Mouse (Mus musculus) E14TG2a.4 (cell line): ENCODE measurements around the gene Slx4ip.

Experiments used
- H3K27me3 ChIP-seq: 2 replicates; pipeline ENCODE4 v1.6.1; 2014; ENCODE audit warnings: low read length, control low read depth; ENCODE audit not compliant: insufficient read depth
- H3K36me3 ChIP-seq: 2 replicates; pipeline ENCODE4 v1.6.1; 2014; ENCODE audit warnings: low read length, control low read depth; ENCODE audit not compliant: insufficient read depth
- H3K4me1 ChIP-seq: replicated peaks from 2 replicates; pipeline ENCODE4 v1.6.1; 2014; ENCODE audit warnings: low read depth, low read length, control low read depth
- H3K4me3 ChIP-seq: replicated peaks from 2 replicates; pipeline ENCODE4 v1.5.1; 2014; ENCODE audit warnings: mild to moderate bottlenecking, low read length
- H3K9me3 ChIP-seq: 2 replicates; pipeline ENCODE4 v1.6.1; 2014; ENCODE audit warnings: low read length, control low read depth
- CTCF ChIP-seq: conservative IDR thresholded peaks from 2 replicates; pipeline ENCODE4 v1.5.1; 2014; ENCODE audit warnings: low read length
- NANOG ChIP-seq: IDR thresholded peaks from 2 replicates; pipeline ENCODE4 v1.6.1; 2014; ENCODE audit warnings: borderline replicate concordance, low read length, mixed read lengths
- POU5F1 ChIP-seq: IDR thresholded peaks from 2 replicates; pipeline ENCODE4 v1.6.1; 2014; ENCODE audit warnings: low read length, borderline replicate concordance

Slx4ip gene

GRCm38 (mm10) chr2:137082896-137083620, 192.0 kb downstream of the Slx4ip start:
- Histone ChIP-seq H3K27me3 (no peaks in the 10 kb centered on the region), H3K4me1 (peaks cover 30% of the 10 kb centered on the region), H3K9me3 (no peaks in the 10 kb centered on the region), H3K4me3 (no peak overlapping the region), H3K36me3 (peaks cover 64% of the 10 kb centered on the region)
- TF ChIP-seq CTCF (no peak), NANOG (no peak), POU5F1 (no peak)

DNA sequence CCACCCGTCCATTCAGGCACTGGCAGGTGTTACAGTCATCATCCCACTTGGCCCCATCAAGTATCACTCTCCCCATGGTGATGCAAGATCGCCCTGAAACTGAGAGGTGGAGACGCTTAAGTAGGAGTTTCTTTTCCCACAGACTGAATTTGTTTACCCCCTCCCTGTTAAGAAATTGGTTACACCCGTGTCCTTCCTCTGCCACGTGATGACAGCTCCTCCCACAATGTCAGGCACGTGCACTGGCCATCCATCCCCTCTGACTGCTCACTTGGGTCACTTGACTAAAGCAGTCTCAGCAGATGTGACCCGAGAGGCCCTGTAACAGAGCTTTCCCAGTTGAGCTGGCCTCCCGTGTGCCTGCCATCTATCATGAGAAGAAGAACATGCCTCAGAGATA, 194.2 kb downstream of the Slx4ip start:
- H3K4me1 ChIP-seq: peaks cover 17% of the 10 kb centered on the region
- H3K27me3 ChIP-seq: no peaks in the 10 kb centered on the region
- H3K9me3 ChIP-seq: no peaks in the 10 kb centered on the region
- TF ChIP-seq POU5F1 (no peak), NANOG (no peak), CTCF (no peak)
- no peak overlapping the region for H3K4me3 ChIP-seq
- H3K36me3 ChIP-seq: peaks cover 86% of the 10 kb centered on the region

DNA sequence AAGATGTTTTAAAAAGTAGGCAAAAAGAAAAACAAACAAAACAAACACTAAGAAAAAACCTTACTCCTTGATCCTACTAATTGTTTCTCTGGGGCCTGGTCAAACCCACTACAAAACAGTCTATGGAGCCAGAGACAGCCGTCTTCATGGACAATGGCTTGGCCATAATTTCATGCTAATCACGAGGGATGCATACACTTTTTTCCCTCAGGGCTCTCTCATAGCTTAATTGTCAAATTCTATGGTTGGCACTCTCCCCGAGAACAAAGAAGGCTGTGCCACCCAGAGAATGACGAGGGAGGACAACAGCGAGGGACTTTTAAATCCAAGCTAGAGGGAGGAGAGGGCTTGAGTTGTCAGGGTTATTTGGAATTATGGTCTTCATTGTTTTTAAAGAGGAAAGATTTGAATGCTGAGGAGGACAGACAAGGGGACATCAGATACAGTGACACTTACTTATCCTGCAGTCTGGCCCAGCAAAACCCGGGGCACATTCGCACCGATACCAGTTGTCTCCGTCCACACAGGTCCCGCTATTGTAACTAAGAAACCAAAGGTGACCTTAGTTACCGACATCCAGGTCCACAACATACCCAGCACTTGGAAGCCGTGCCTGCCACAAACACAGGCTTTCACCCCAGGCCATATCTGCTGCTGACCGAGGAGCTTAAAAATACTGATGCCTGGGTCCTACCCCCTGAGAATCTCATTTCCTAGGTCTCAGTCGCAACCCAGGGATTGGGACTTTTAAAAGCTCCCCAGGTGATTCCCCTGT, 195.8 kb downstream of the Slx4ip start:
- Histone ChIP-seq H3K27me3 (no peaks in the 10 kb centered on the region), H3K36me3 (peaks cover 94% of the 10 kb centered on the region), H3K4me3 (no peak overlapping the region), H3K9me3 (no peaks in the 10 kb centered on the region), H3K4me1 (peaks cover 12% of the 10 kb centered on the region)
- TF ChIP-seq CTCF (no peak), POU5F1 (no peak), NANOG (no peak)

- Histone ChIP-seq H3K27me3 (no peaks in the 10 kb centered on the region), H3K36me3 (peaks cover 100% of the 10 kb centered on the region), H3K9me3 (no peaks in the 10 kb centered on the region), H3K4me3 (no peak overlapping the region), H3K4me1 (peaks cover 21% of the 10 kb centered on the region)
- no peak for TF ChIP-seq NANOG
- TF ChIP-seq CTCF: no peak
- TF ChIP-seq POU5F1: no peak
Measured at GRCm38 (mm10) chr2:137087705-137088104, 196.7 kb downstream of the Slx4ip start.

DNA sequence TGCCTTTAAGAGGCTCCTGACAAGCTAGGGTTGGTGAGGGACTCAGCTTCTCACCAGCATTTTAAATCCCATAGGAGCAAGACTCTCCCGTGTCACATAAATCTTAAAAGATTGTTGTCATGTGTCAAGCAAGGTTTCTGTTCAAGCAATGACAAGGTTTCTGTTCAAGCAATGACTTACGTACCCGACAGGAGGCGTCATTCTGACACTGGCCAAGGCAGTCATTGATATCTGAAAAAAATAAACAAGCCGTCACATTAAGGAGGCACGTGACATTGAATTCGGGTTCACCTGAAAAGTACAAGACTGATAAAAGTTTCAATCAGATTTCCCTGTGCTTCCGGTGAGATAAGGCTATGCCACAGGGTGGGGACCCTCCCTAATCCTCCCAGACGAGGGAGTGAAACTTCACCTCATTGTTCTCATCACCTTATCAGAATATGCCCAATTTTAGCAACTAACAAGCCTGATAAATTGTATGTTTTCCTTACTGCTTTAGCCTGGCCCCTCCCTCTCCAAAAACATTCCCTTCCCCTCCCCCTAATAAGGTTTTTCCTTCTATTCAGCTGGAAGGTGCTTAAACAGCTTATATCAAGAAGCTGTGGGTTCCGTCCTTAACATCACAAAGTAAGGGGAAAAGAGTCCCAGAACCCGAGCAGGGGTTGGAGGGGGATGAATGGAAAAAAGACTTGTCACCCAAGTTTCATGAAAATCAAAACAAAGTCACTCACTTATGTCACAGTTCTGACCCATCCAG, 200.9 kb downstream of the Slx4ip start:
- H3K4me3 ChIP-seq: no peak overlapping the region
- H3K27me3 ChIP-seq: no peaks in the 10 kb centered on the region
- TF ChIP-seq CTCF (no peak), NANOG (no peak), POU5F1 (no peak)
- peaks cover 53% of the 10 kb centered on the region for H3K4me1 ChIP-seq
- no peaks in the 10 kb centered on the region for H3K9me3 ChIP-seq
- peaks cover 94% of the 10 kb centered on the region for H3K36me3 ChIP-seq

DNA sequence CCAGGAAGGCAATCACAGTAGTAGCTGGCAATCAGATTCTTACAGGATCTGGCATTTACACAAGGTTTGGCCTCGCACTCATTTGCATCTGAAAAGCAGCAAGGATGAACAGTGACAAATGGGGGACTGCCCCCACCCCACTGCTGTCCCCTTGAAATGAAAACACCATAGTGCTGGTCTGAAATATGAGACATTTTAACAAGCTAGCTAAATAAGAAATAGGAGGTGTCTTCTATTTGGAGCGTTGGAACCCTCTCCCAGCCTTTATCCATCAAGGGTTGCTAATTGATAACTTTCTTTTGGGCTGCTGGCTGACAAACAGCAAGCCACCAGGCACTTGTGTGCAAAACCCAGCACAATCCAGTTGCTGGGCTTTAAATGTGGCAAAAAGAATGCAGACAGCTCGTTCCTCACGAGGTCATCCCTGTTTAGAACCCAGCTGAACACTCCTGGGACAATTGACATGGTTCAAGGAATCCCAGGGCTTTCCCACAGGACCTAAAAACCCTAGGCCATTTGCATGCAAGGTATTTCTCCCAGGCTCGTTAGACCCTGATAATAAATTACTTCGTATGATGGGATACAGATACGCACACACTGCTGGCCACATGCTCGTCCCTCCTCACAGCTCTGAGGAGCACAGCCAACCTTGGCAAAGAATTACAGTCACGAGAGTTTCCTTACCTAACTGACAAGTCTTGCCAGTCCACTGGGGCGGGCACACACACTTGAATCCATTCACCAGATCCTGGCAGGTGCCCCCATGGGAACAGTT, 201.7 kb downstream of the Slx4ip start:
- Histone ChIP-seq H3K4me3 (no peak overlapping the region), H3K36me3 (peaks cover 87% of the 10 kb centered on the region)

GRCm38 (mm10) chr2:137093298-137093630, 202.2 kb downstream of the Slx4ip start:
- Histone ChIP-seq H3K36me3 (peaks cover 81% of the 10 kb centered on the region), H3K9me3 (no peaks in the 10 kb centered on the region), H3K4me3 (no peak overlapping the region), H3K4me1 (peaks cover 65% of the 10 kb centered on the region), H3K27me3 (no peaks in the 10 kb centered on the region)
- TF ChIP-seq POU5F1: no peak
- no peak for TF ChIP-seq CTCF
- TF ChIP-seq NANOG: no peak

More for the DNA sequence above, 201.7 kb downstream of the Slx4ip start:
- H3K9me3 ChIP-seq: no peaks in the 10 kb centered on the region
- H3K4me1 ChIP-seq: peaks cover 60% of the 10 kb centered on the region
- TF ChIP-seq POU5F1 (no peak), NANOG (no peak), CTCF (no peak)
- no peaks in the 10 kb centered on the region for H3K27me3 ChIP-seq
